Mouse (Mus musculus): ENCODE data around the gene Rbm47.

DNA sequence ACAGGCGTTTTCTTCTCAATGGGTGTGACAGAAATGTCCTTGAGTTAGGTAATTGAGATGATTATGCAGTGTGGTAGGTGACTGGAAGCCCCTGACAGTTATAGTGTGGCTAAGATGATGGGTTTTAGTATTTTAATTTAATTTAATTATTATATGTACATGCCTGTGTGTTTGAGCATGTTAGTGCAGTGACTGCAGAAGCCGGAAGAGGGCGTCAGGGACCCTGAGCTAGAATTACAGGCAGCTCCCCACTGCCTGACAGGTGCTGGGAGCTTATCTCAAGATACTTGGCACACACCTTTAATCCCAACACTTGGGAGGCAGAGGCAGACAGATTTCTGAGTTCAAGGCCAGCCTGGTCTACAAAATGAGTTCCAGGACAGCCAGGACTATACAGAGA lies 204.9 kb downstream of the Rbm47 start:
- TF ChIP-seq CTCF (IDR thresholded peaks at IDR 0.05; ENCODE audit: borderline replicate concordance, control insufficient read depth, extremely low read depth, insufficient read depth, low read length, poor library complexity) = no peak
- no peak for TF ChIP-seq POLR2A (IDR thresholded peaks at IDR 0.05; ENCODE audit: control insufficient read depth, extremely low read depth, insufficient read depth, low read length, poor library complexity)

All from thymus, adult 2 months (tissue).